Mouse (Mus musculus) monocyte, adult 59 days (primary cell): ENCODE data around the gene Tdg. TPM values are rescaled to one million over a fixed set of nuclear protein-coding genes. Genes with fewer than 3 reads are reported as not detected.

Experiments used
- total RNA-seq, 2 experiments: library from RNA; stranded (reverse); gene quantifications; one replicate each; pipeline ENCODE4 v1.2.4; 2023

Tdg gene
- total RNA-seq = 10 to 100 TPM; 35.7 to 47.1 TPM

GRCm38 (mm10) chr10:82629586-82630255 is at the start of gene Tdg:
Gene Tdg, plus strand, starts transcription at chr10:82629828.

GRCm38 (mm10) chr10:82622671-82623552 is 6.7 kb upstream of the Tdg start, which contains the start of gene 1190007I07Rik:
Gene 1190007I07Rik, minus strand, starts transcription at chr10:82623228.

GRCm38 (mm10) chr10:82690494-82690893 is 60.9 kb downstream of the Tdg start, which contains the start of gene Glt8d2:
Gene Glt8d2, minus strand, starts transcription at chr10:82690650.

GRCm38 (mm10) chr10:82695956-82696355 is 66.3 kb downstream of the Tdg start, which contains the start of gene Hcfc2:
Gene Hcfc2, plus strand, starts transcription at chr10:82696160.

Other genes starting within 250 kb of the Tdg start
- gene Gm1553, start 137.2 kb upstream of the Tdg start, total RNA-seq = not detected
- gene 1190007I07Rik, start 6.6 kb upstream of the Tdg start, total RNA-seq = 1 to 10 TPM; 5.7 to 7.3 TPM
- 1 to 10 TPM in 1 of 2 experiments, not detected in 1; 1.5 TPM for gene Glt8d2, start 60.8 kb downstream of the Tdg start, total RNA-seq
- 10 to 100 TPM; 13.7 to 17.5 TPM for gene Hcfc2, start 66.3 kb downstream of the Tdg start, total RNA-seq
- gene Nfyb, start 134.3 kb downstream of the Tdg start, total RNA-seq = 10 to 100 TPM; 17.9 to 20.6 TPM
- gene Txnrd1, start 204.1 kb downstream of the Tdg start, total RNA-seq = 10 to 100 TPM; 76.3 to 88.8 TPM
- 10 to 100 TPM; 24.4 to 31.0 TPM for gene Eid3, start 236.8 kb downstream of the Tdg start, total RNA-seq